Mouse (Mus musculus): ENCODE data around the gene Hspb8.

DNA sequence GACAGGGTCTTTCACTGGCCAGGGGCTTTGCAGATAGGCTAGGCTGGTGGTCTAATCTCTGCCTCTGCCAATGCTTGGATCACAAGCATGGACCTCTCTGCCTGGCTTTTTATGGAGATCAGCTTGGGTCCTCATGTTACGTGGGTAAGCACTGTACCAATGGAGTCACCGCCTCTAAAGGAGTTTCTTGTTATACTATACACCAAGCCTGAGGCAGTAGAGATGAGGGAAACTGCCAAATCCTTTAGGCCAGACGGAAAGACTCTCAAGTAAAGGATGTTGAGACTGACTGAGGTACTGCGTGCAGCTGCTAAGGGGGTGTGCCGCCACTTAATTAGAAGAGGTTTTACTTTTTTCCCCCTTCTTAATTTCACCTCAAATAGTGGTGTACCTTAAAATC, 43.8 kb downstream of the Hspb8 start:
- TF ChIP-seq CTCF (conservative IDR thresholded peaks at IDR 0.05; ENCODE audit: insufficient read depth, insufficient read length, low read depth, low read length) = no peak
- no peak for TF ChIP-seq POLR2A (IDR thresholded peaks at IDR 0.05; ENCODE audit: low read depth, low read length)
